Mouse (Mus musculus) urinary bladder, postnatal 36 days (tissue): ENCODE measurements around the gene Olfr1275.

Experiments used
- DNase-seq, 2 experiments: peaks; one replicate each; pipeline ENCODE4 v3.0.0; 2022; ENCODE audit warnings: low spot score in 2 of 2, mixed read lengths in 1 of 2

Gene Olfr1275

GRCm38 (mm10) chr2:111235186-111235585, at the start of gene Olfr1275:
Gene Olfr1275, minus strand, starts transcription at chr2:111235286.
- no peak for DNase-seq

GRCm38 (mm10) chr2:111274006-111274405, 38.9 kb upstream of the Olfr1275 start, which contains the start of gene Olfr1277:
Gene Olfr1277, minus strand, starts transcription at chr2:111274106.
- no peak for DNase-seq

- no peak for DNase-seq
Observed at GRCm38 (mm10) chr2:111254216-111254615, 19.1 kb upstream of the Olfr1275 start, which contains the start of gene Olfr1276. Gene Olfr1276, plus strand, starts transcription at chr2:111254516.

- no peak for DNase-seq
Observed at GRCm38 (mm10) chr2:111229502-111229901, 5.6 kb downstream of the Olfr1275 start, which contains the start of gene 4930430A15Rik. Gene 4930430A15Rik, minus strand, starts transcription at chr2:111229602.

DNA sequence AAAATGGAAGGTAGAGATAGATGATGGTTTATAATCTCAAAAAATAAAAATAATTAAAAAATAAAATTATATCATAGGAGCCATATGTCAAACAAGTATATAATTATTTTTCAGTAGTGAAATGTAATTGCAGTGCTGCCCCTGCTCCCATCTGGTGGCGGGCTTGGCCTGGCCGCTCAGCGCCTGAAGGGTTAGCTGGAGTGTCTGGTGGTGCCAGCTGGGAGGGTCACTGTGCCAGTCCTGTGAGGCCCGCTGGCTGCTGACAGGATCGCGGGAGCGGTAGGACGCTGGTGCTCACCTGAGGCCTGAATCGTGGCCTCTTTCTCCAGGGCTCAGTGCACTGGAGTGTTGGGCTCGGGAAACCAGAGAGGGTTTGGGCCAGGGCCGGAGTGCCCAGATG, 53.0 kb downstream of the Olfr1275 start:
- DNase-seq: no peak
